Comparison of ENCODE assay signal across 16 mouse cellular contexts in genomic region chr4:135548521-135549077, GRCm38 (mm10). TPM values are rescaled to one million over a fixed set of nuclear protein-coding genes. Genes with fewer than 3 reads are reported as not detected.
DNase-seq lines count a peak whose midpoint lies in the region; ATAC-seq and TF ChIP-seq lines count a peak whose summit lies in the region.
"Had no signal": no experiment of that assay in that cellular context is flagged by ENCODE, and none has a peak within 500 bp of the region (broad histone marks: within the 10 kb centered on the region; RNA-seq: fewer than 3 reads in every experiment).

No protein-coding gene starts in this region.

- peaks cover 63% of the 10 kb centered on the region for H3K4me1 ChIP-seq in forebrain, embryonic 12.5 days
- peaks cover 5% of the 10 kb centered on the region for H3K4me1 ChIP-seq in forebrain, embryonic 11.5 days (replicated peaks; ENCODE audit: control insufficient read depth, insufficient read depth, low read length)
- H3K4me1 ChIP-seq in kidney, adult 2 months (ENCODE audit: control insufficient read depth, insufficient read depth, low read length): 0 out of 2 replicates have a peak, but pooled peaks cover 4% of the 10 kb centered on the region
- peaks cover 78% of the 10 kb centered on the region for H3K4me1 ChIP-seq in kidney, embryonic 15.5 days
- peaks cover 82% of the 10 kb centered on the region for H3K4me1 ChIP-seq in limb, embryonic 10.5 days

- H3K4me3 ChIP-seq in forebrain, embryonic 12.5 days (replicated peaks): no peak overlapping the region
- H3K4me3 ChIP-seq in forebrain, embryonic 11.5 days (ENCODE audit: low read depth, low read length): no peak overlapping the region
- no peak overlapping the region for H3K4me3 ChIP-seq in kidney, adult 2 months (ENCODE audit: insufficient read depth, low read depth, low read length)
- no peak overlapping the region for H3K4me3 ChIP-seq in kidney, embryonic 15.5 days (replicated peaks)
- H3K4me3 ChIP-seq in limb, embryonic 10.5 days: peak overlapping the region; percentile 8; the same call in 1 of the 2 replicates
- H3K4me3 ChIP-seq: embryonic facial prominence, embryonic 15.5 days had no signal

- ATAC-seq in forebrain, embryonic 12.5 days (ENCODE audit: low FRiP score): no peak
- ATAC-seq in forebrain, embryonic 11.5 days (replicated peaks; ENCODE audit: low FRiP score): no peak
- ATAC-seq in kidney, embryonic 15.5 days (replicated peaks; ENCODE audit: low FRiP score): no peak
- ATAC-seq: forebrain, embryonic 14.5 days had no signal

- H3K9ac ChIP-seq in forebrain, embryonic 12.5 days: 0 out of 2 replicates have a peak overlapping the region, but pooled peaks have one; percentile 12
- H3K9ac ChIP-seq in forebrain, embryonic 11.5 days (ENCODE audit: low read length): no peak overlapping the region
- no peak overlapping the region for H3K9ac ChIP-seq in kidney, embryonic 15.5 days
- H3K9ac ChIP-seq: embryonic facial prominence, embryonic 15.5 days had no signal

- no peak for DNase-seq in forebrain, embryonic 11.5 days (ENCODE audit: low spot score)
- peak; percentile 29 for DNase-seq in kidney, adult 2 months
- peak; percentile 79 for DNase-seq in ES-CJ7 (ENCODE audit: low read depth, low spot score)
- no peak for DNase-seq in limb, embryonic 10.5 days (ENCODE audit: low spot score)
- DNase-seq in spleen, adult 18-20 months: no peak
- no peak for DNase-seq in cerebellum, adult 9-10 months
- DNase-seq: B cell, adult 2 months; cerebellum, adult 18-20 months; midbrain, embryonic 14.5 days; thymus, adult 2 months had no signal

- no peak for TF ChIP-seq CTCF in kidney, adult 2 months (conservative IDR thresholded peaks at IDR 0.05; ENCODE audit: insufficient read depth, insufficient read length, low read depth, low read length)

- no peak overlapping the region for H3K27ac ChIP-seq in forebrain, embryonic 12.5 days
- no peak overlapping the region for H3K27ac ChIP-seq in forebrain, embryonic 11.5 days (ENCODE audit: low read depth, low read length)
- no peak overlapping the region for H3K27ac ChIP-seq in kidney, adult 2 months (ENCODE audit: insufficient read depth, low read depth, low read length)
- no peak overlapping the region for H3K27ac ChIP-seq in kidney, embryonic 15.5 days
- peak overlapping the region; percentile 77 for H3K27ac ChIP-seq in limb, embryonic 10.5 days
- H3K27ac ChIP-seq: macrophage had no signal

- WGBS in forebrain, embryonic 12.5 days: 27% methylated on average over 9 of the region's 9 CpGs
- 28% methylated on average over 9 of the region's 9 CpGs for WGBS in forebrain, embryonic 11.5 days
- 51% methylated on average over 9 of the region's 9 CpGs for WGBS in kidney, adult 2 months
- 31% methylated on average over 9 of the region's 9 CpGs for WGBS in kidney, embryonic 15.5 days
- WGBS in limb, embryonic 10.5 days: 22% methylated on average over 9 of the region's 9 CpGs

- no peak for TF ChIP-seq POLR2A in kidney, adult 2 months (IDR thresholded peaks at IDR 0.05; ENCODE audit: low read depth, low read length)

- no peak overlapping the region for H3K4me2 ChIP-seq in forebrain, embryonic 12.5 days
- H3K4me2 ChIP-seq in forebrain, embryonic 11.5 days (ENCODE audit: low read depth, low read length, severe bottlenecking): no peak overlapping the region
- no peak overlapping the region for H3K4me2 ChIP-seq in kidney, embryonic 15.5 days
- H3K4me2 ChIP-seq: embryonic facial prominence, embryonic 15.5 days had no signal

- no peaks in the 10 kb centered on the region for H3K36me3 ChIP-seq in forebrain, embryonic 12.5 days (replicated peaks)
- no peaks in the 10 kb centered on the region for H3K36me3 ChIP-seq in forebrain, embryonic 11.5 days (ENCODE audit: control insufficient read depth, insufficient read depth, low read length)
- no peaks in the 10 kb centered on the region for H3K36me3 ChIP-seq in kidney, adult 2 months (ENCODE audit: control insufficient read depth, insufficient read depth, low read length)
- H3K36me3 ChIP-seq in kidney, embryonic 15.5 days: no peaks in the 10 kb centered on the region
- no peaks in the 10 kb centered on the region for H3K36me3 ChIP-seq in limb, embryonic 10.5 days
- H3K36me3 ChIP-seq: embryonic facial prominence, embryonic 15.5 days had no signal

- peaks cover 17% of the 10 kb centered on the region; the same call in 1 of the 2 replicates for H3K27me3 ChIP-seq in forebrain, embryonic 12.5 days
- no peaks in the 10 kb centered on the region for H3K27me3 ChIP-seq in forebrain, embryonic 11.5 days (ENCODE audit: control insufficient read depth, insufficient read depth, low read length)
- no peaks in the 10 kb centered on the region for H3K27me3 ChIP-seq in kidney, adult 2 months (replicated peaks; ENCODE audit: control insufficient read depth, insufficient read depth, low read length)
- no peaks in the 10 kb centered on the region for H3K27me3 ChIP-seq in kidney, embryonic 15.5 days
- H3K27me3 ChIP-seq in limb, embryonic 10.5 days (ENCODE audit: low read depth, poor library complexity, severe bottlenecking): peaks cover 84% of the 10 kb centered on the region

- no peaks in the 10 kb centered on the region for H3K9me3 ChIP-seq in forebrain, embryonic 12.5 days
- H3K9me3 ChIP-seq in forebrain, embryonic 11.5 days (ENCODE audit: control insufficient read depth, low read length): no peaks in the 10 kb centered on the region
- H3K9me3 ChIP-seq in kidney, embryonic 15.5 days (replicated peaks): no peaks in the 10 kb centered on the region
- no peaks in the 10 kb centered on the region for H3K9me3 ChIP-seq in limb, embryonic 10.5 days (replicated peaks)
- H3K9me3 ChIP-seq: embryonic facial prominence, embryonic 15.5 days had no signal

RNA-seq across cellular contexts. Expression of gene Grhl3, which starts 24.8 kb away (rescaled TPM):
- polyA plus RNA-seq in forebrain, embryonic 12.5 days (2016; fragmentation: Nextera tagmentation; extraction: Ambion mirVana): 1.9 and 2.8 TPM in 2 replicates
- 3.9 and 4.5 TPM in 2 replicates for polyA plus RNA-seq in forebrain, embryonic 11.5 days (2014; fragmentation: Nextera tagmentation; extraction: Ambion mirVana)
- polyA plus RNA-seq in kidney, adult 2 months (2012; rRNA removed): 0.28 and 0.49 TPM in 2 replicates
- 2.0 and 3.4 TPM in 2 replicates for polyA plus RNA-seq in kidney, embryonic 15.5 days (2015; fragmentation: Nextera tagmentation; extraction: Ambion mirVana)
- 7.5 and 11.0 TPM in 2 replicates for polyA plus RNA-seq in limb, embryonic 10.5 days (2016; fragmentation: Nextera tagmentation; extraction: Ambion mirVana)
- polyA plus RNA-seq: macrophage had no signal

RNA-seq across cellular contexts. Expression of gene Nipal3, which starts 53.8 kb away (rescaled TPM):
- polyA plus RNA-seq in forebrain, embryonic 12.5 days (2016; fragmentation: Nextera tagmentation; extraction: Ambion mirVana): 2.1 and 4.3 TPM in 2 replicates
- polyA plus RNA-seq in forebrain, embryonic 11.5 days (2014; fragmentation: Nextera tagmentation; extraction: Ambion mirVana): 3.0 and 3.2 TPM in 2 replicates
- polyA plus RNA-seq in kidney, adult 2 months (2012; rRNA removed): 31.0 and 38.8 TPM in 2 replicates
- 4.9 and 6.2 TPM in 2 replicates for polyA plus RNA-seq in kidney, embryonic 15.5 days (2015; fragmentation: Nextera tagmentation; extraction: Ambion mirVana)
- polyA plus RNA-seq in limb, embryonic 10.5 days (2016; fragmentation: Nextera tagmentation; extraction: Ambion mirVana): 1.7 and 2.2 TPM in 2 replicates

RNA-seq across cellular contexts. Expression of gene Stpg1, which starts 54.0 kb away (rescaled TPM):
- polyA plus RNA-seq in forebrain, embryonic 12.5 days (2016; fragmentation: Nextera tagmentation; extraction: Ambion mirVana): 0.19 and 0.36 TPM in 2 replicates
- 0.35 and 0.44 TPM in 2 replicates for polyA plus RNA-seq in forebrain, embryonic 11.5 days (2014; fragmentation: Nextera tagmentation; extraction: Ambion mirVana)
- 0.24 and 0.41 TPM in 2 replicates for polyA plus RNA-seq in kidney, adult 2 months (2012; rRNA removed)
- polyA plus RNA-seq in kidney, embryonic 15.5 days (2015; fragmentation: Nextera tagmentation; extraction: Ambion mirVana): 0.60 and 0.65 TPM in 2 replicates
- polyA plus RNA-seq in limb, embryonic 10.5 days (2016; fragmentation: Nextera tagmentation; extraction: Ambion mirVana): 0.11 TPM in 1 of 2 replicates, not detected in the other
- polyA plus RNA-seq: liver, embryonic 16.5 days had no signal

Comparison
In these comparisons a context has a peak if more than half of its experiments do, and no peak if none do; other contexts are left out.
1. DNase-seq: peak in kidney, adult 2 months (single experiment) and ES-CJ7 (single experiment); none in forebrain, embryonic 11.5 days (single experiment), limb, embryonic 10.5 days (single experiment), spleen, adult 18-20 months (0 of 2) and cerebellum, adult 9-10 months (single experiment).